Mouse (Mus musculus) MEL (cell line): ENCODE measurements at regions not wholly inside any gene's neighbourhood (a gene's known extent, or its start where the extent isn't known, plus 50 kb on each side); places are given as distances from the start of the nearest gene placed in this dataset.

Experiments used
- DNase-seq: peaks from one replicate; pipeline ENCODE4 v3.0.0; 2011; ENCODE audit warnings: low read depth, low spot score
- H3K27ac ChIP-seq: 2 replicates; pipeline ENCODE4 v1.5.1; 2012; ENCODE audit warnings: low read depth, mild to moderate bottlenecking, control low read depth, low read length, moderate library complexity; ENCODE audit not compliant: control insufficient read depth
- H3K27me3 ChIP-seq, 2 experiments: fragments of 150-350 bp in 1 of 2; sonication (generic) in 1 of 2; 2 replicates each; pipeline ENCODE4 v1.6.1; 2012; ENCODE audit warnings: low read length in 2 of 2, mild to moderate bottlenecking in 2 of 2, improper control_type of control experiment in 1 of 2, moderate library complexity in 1 of 2; ENCODE audit not compliant: insufficient read depth in 2 of 2, control insufficient read depth in 1 of 2
- H3K36me3 ChIP-seq, 2 experiments: 2 replicates each; pipeline ENCODE4 v1.6.1; 2012 to 2014; ENCODE audit warnings: low read length in 2 of 2, improper control_type of control experiment in 1 of 2, inconsistent platforms in 1 of 2, mild to moderate bottlenecking in 1 of 2; ENCODE audit not compliant: insufficient read depth in 2 of 2, control insufficient read depth in 1 of 2
- H3K4me1 ChIP-seq, 2 experiments: fragments of 150-350 bp in 1 of 2; sonication (generic) in 1 of 2; 2 replicates each; pipeline ENCODE4 v1.6.1; 2012; ENCODE audit warnings: low read length in 2 of 2, improper control_type of control experiment in 1 of 2, mild to moderate bottlenecking in 1 of 2; ENCODE audit not compliant: insufficient read depth in 2 of 2, control insufficient read depth in 1 of 2
- H3K4me3 ChIP-seq, 2 experiments: fragments of 150-350 bp in 1 of 2; sonication (generic) in 1 of 2; 2 replicates each; pipeline ENCODE4 v1.5.1; 2012; ENCODE audit warnings: low read depth in 2 of 2, low read length in 2 of 2, mild to moderate bottlenecking in 2 of 2, moderate library complexity in 2 of 2, control low read depth in 1 of 2, improper control_type of control experiment in 1 of 2; ENCODE audit not compliant: control insufficient read depth in 1 of 2, insufficient read depth in 1 of 2
- H3K79me2 ChIP-seq: 2 replicates; pipeline ENCODE4 v1.6.1; 2012; ENCODE audit warnings: mild to moderate bottlenecking, low read length, moderate library complexity; ENCODE audit not compliant: control insufficient read depth, poor library complexity, insufficient read depth
- H3K9ac ChIP-seq: 2 replicates; pipeline ENCODE4 v1.6.1; 2012; ENCODE audit warnings: low read depth, mild to moderate bottlenecking, control low read depth, low read length, moderate library complexity; ENCODE audit not compliant: control insufficient read depth, poor library complexity, severe bottlenecking
- H3K9me3 ChIP-seq: fragments of 150-350 bp; sonication (generic); replicated peaks from 2 replicates; pipeline ENCODE4 v1.6.1; 2012; ENCODE audit warnings: mild to moderate bottlenecking, low read length, improper control_type of control experiment, moderate library complexity; ENCODE audit not compliant: insufficient read depth
- BHLHE40 ChIP-seq: IDR thresholded peaks from 2 replicates; pipeline ENCODE4 v1.6.1; 2012; ENCODE audit warnings: low read depth, mild to moderate bottlenecking, inconsistent platforms, low read length, improper control_type of control experiment, borderline replicate concordance
- CHD1 ChIP-seq: IDR thresholded peaks from 2 replicates; pipeline ENCODE4 v1.6.1; 2012; ENCODE audit warnings: low read depth, mild to moderate bottlenecking, inconsistent platforms, low read length, improper control_type of control experiment
- CTCF ChIP-seq, 3 experiments: IDR thresholded peaks in 2 of 3; conservative IDR thresholded peaks in 1 of 3; 2 replicates each; pipeline ENCODE4 v1.5.1; 2011 to 2012; ENCODE audit warnings: low read length in 3 of 3, low read depth in 2 of 3, mild to moderate bottlenecking in 2 of 3, improper control_type of control experiment in 1 of 3, inconsistent platforms in 1 of 3, mixed read lengths in 1 of 3, moderate library complexity in 1 of 3; ENCODE audit not compliant: control insufficient read depth in 1 of 3, insufficient read depth in 1 of 3, poor library complexity in 1 of 3, severe bottlenecking in 1 of 3
- ELF1 ChIP-seq: IDR thresholded peaks from 2 replicates; pipeline ENCODE4 v1.6.1; 2014; ENCODE audit warnings: low read depth, mild to moderate bottlenecking, inconsistent platforms, low read length, improper control_type of control experiment, moderate library complexity
- ETS1 ChIP-seq: IDR thresholded peaks from 2 replicates; pipeline ENCODE4 v1.6.1; 2012; ENCODE audit warnings: low read depth, mild to moderate bottlenecking, inconsistent platforms, low read length, improper control_type of control experiment, moderate library complexity
- HCFC1 ChIP-seq: IDR thresholded peaks from 2 replicates; pipeline ENCODE4 v1.6.1; 2012; ENCODE audit warnings: low read depth, mild to moderate bottlenecking, inconsistent platforms, low read length, improper control_type of control experiment, moderate library complexity
- JUND ChIP-seq: IDR thresholded peaks from 2 replicates; pipeline ENCODE4 v1.6.1; 2011; ENCODE audit warnings: low read depth, mild to moderate bottlenecking, improper control_type of control experiment, low read length
- KAT2A ChIP-seq: conservative IDR thresholded peaks from 2 replicates; pipeline ENCODE4 v1.6.1; 2012; ENCODE audit warnings: low read depth, low read length, improper control_type of control experiment, inconsistent platforms
- MAX ChIP-seq: IDR thresholded peaks from 2 replicates; pipeline ENCODE4 v1.6.1; 2011; ENCODE audit warnings: low read length, improper control_type of control experiment
- MAZ ChIP-seq: IDR thresholded peaks from 2 replicates; pipeline ENCODE4 v1.6.1; 2012; ENCODE audit warnings: low read depth, mild to moderate bottlenecking, inconsistent platforms, low read length, improper control_type of control experiment
- MXI1 ChIP-seq: IDR thresholded peaks from 2 replicates; pipeline ENCODE4 v1.6.1; 2011; ENCODE audit warnings: mild to moderate bottlenecking, low read depth, low read length, improper control_type of control experiment
- NELFE ChIP-seq: IDR thresholded peaks from 2 replicates; pipeline ENCODE4 v1.6.1; 2011; ENCODE audit warnings: low read depth, low read length, improper control_type of control experiment
- POLR2A ChIP-seq, 2 experiments: IDR thresholded peaks; 2 replicates each; pipeline ENCODE4 v1.6.1; 2011 to 2012; ENCODE audit warnings: low read length in 2 of 2, mild to moderate bottlenecking in 2 of 2, control low read depth in 1 of 2, improper control_type of control experiment in 1 of 2, low read depth in 1 of 2, moderate library complexity in 1 of 2; ENCODE audit not compliant: control insufficient read depth in 1 of 2, insufficient read depth in 1 of 2, poor library complexity in 1 of 2
- POLR2AphosphoS5 ChIP-seq: IDR thresholded peaks from 2 replicates; pipeline ENCODE4 v1.6.1; 2012; ENCODE audit warnings: low read depth, borderline replicate concordance, mild to moderate bottlenecking, inconsistent platforms, low read length, moderate library complexity, mixed read lengths
- RAD21 ChIP-seq: IDR thresholded peaks from 2 replicates; pipeline ENCODE4 v1.6.1; 2011; ENCODE audit warnings: mild to moderate bottlenecking, low read depth, low read length, improper control_type of control experiment
- SMC3 ChIP-seq: IDR thresholded peaks from 2 replicates; pipeline ENCODE4 v1.6.1; 2011; ENCODE audit warnings: low read depth, low read length, improper control_type of control experiment
- TAL1 ChIP-seq: IDR thresholded peaks from 2 replicates; pipeline ENCODE4 v1.6.1; 2012; ENCODE audit warnings: mild to moderate bottlenecking, inconsistent platforms, low read length, moderate library complexity, mixed read lengths
- ZKSCAN1 ChIP-seq: IDR thresholded peaks from 2 replicates; pipeline ENCODE4 v1.6.1; 2012; ENCODE audit warnings: low read depth, mild to moderate bottlenecking, inconsistent platforms, low read length, improper control_type of control experiment, moderate library complexity
- ZMIZ1 ChIP-seq: IDR thresholded peaks from 2 replicates; pipeline ENCODE4 v1.6.1; 2012; ENCODE audit warnings: low read depth, mild to moderate bottlenecking, inconsistent platforms, low read length, improper control_type of control experiment, moderate library complexity
- ZNF384 ChIP-seq: IDR thresholded peaks from 2 replicates; pipeline ENCODE4 v1.6.1; 2012; ENCODE audit warnings: low read depth, mild to moderate bottlenecking, inconsistent platforms, low read length, improper control_type of control experiment

DNA sequence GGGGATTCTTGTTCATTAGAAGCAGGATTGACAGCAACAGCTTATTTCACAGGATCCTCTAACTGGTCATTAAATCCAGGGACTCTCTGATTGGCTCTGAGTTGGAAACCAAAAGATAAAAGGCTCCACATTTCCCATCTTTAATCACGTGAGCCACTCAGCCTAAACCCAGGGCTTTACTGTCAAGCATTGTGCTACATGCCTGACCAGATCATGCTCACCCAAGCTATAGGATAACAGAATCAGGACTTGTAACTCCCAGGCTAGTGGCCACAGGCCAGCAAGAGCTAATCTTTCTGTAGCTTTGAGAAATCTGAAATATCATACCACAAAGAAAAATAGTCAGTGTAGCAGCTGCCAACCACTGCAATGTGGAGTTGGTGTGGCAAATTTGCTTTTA, 152.7 kb upstream of the Acvr2a start:
- H3K27me3 ChIP-seq = no peaks in the 10 kb centered on the region; a peak in 1 of 4 replicates
- no peaks in the 10 kb centered on the region for H3K79me2 ChIP-seq
- no peaks in the 10 kb centered on the region for H3K9me3 ChIP-seq
- no peak overlapping the region for H3K4me3 ChIP-seq
- H3K27ac ChIP-seq = no peak overlapping the region
- H3K36me3 ChIP-seq = no peaks in the 10 kb centered on the region
- no peak for DNase-seq
- no peak overlapping the region for H3K9ac ChIP-seq
- H3K4me1 ChIP-seq = no peaks in the 10 kb centered on the region
- TF ChIP-seq SMC3 (no peak), RAD21 (no peak), ELF1 (no peak), JUND (no peak), POLR2AphosphoS5 (no peak), ZNF384 (no peak), TAL1 (no peak), NELFE (no peak), CTCF (IDR thresholded peaks at IDR 0.05 in 2 of 3, conservative IDR thresholded peaks at IDR 0.05 in 1 of 3; ENCODE audit: control insufficient read depth in 1 of 3, insufficient read depth in 1 of 3, low read depth in 2 of 3, low read length in 3 of 3, poor library complexity in 1 of 3, severe bottlenecking in 1 of 3) (no peak), POLR2A (IDR thresholded peaks at IDR 0.05; ENCODE audit: control insufficient read depth in 1 of 2, insufficient read depth in 1 of 2, low read depth in 1 of 2, low read length in 2 of 2, poor library complexity in 1 of 2) (no peak), ZKSCAN1 (no peak), ZMIZ1 (no peak), ETS1 (no peak), HCFC1 (no peak)

DNA sequence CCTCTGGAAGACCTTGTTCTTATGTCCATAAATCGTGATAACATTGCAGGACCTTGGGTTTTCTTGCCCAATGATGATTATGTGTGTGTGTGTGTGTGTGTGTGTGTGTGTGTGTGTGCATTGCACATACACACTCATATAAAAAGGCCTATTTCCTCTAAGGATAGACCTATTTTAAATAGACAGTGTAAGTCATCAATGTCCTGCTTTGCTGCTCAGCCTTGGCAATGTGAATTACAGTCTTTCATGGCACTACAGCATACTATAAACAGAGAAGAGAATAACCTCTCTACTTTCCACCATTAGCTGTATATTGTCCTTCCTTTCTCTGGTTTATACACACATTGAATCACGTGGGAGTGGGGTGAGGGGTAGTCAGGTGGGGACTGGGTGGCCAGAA, 148.8 kb upstream of the Acvr2a start:
- no peaks in the 10 kb centered on the region for H3K36me3 ChIP-seq
- H3K4me1 ChIP-seq = no peaks in the 10 kb centered on the region
- H3K9ac ChIP-seq = no peak overlapping the region
- no peak for DNase-seq
- no peaks in the 10 kb centered on the region; a peak in 1 of 4 replicates for H3K27me3 ChIP-seq
- no peak overlapping the region for H3K27ac ChIP-seq
- no peaks in the 10 kb centered on the region for H3K79me2 ChIP-seq
- H3K4me3 ChIP-seq = no peak overlapping the region
- no peak for TF ChIP-seq JUND
- no peak for TF ChIP-seq MXI1
- TF ChIP-seq ELF1 = no peak
- TF ChIP-seq KAT2A = no peak
- no peak for TF ChIP-seq MAX
- no peak for TF ChIP-seq MAZ
- TF ChIP-seq ZMIZ1 = no peak
- TF ChIP-seq BHLHE40 = no peak
- TF ChIP-seq TAL1 = no peak
- no peak for TF ChIP-seq CHD1
- H3K9me3 ChIP-seq = no peaks in the 10 kb centered on the region
